Mouse (Mus musculus) brown adipose tissue, adult 24 weeks (tissue): ENCODE measurements around the gene Slco3a1. TPM values are rescaled to one million over a fixed set of nuclear protein-coding genes. Genes with fewer than 3 reads are reported as not detected.

ENCODE experiments used
- H3K27ac ChIP-seq: fragments of 200-500 bp; replicated peaks from 2 replicates; pipeline ENCODE4 v1.5.1; 2012; ENCODE audit warnings: low read depth, mild to moderate bottlenecking, low read length
- H3K4me1 ChIP-seq: fragments of 200-500 bp; 2 replicates; pipeline ENCODE4 v1.6.1; 2012; ENCODE audit warnings: low read length, mixed read lengths; ENCODE audit not compliant: control insufficient read depth, insufficient read depth, insufficient read length
- H3K4me3 ChIP-seq: fragments of 200-500 bp; 2 replicates; pipeline ENCODE4 v1.5.1; 2012; ENCODE audit warnings: low read depth, mild to moderate bottlenecking, low read length, moderate library complexity; ENCODE audit not compliant: insufficient read depth
- polyA plus RNA-seq: library from polyadenylated mRNA; stranded (reverse); fragments of >200 nt; gene quantifications from 2 replicates; pipeline ENCODE4 v1.2.4, GENCODE M21; 2012; ENCODE audit not compliant: missing spikeins, insufficient read depth, insufficient read length

Slco3a1 gene
- polyA plus RNA-seq, 1 experiment, result 2.3 TPM

- H3K4me1 ChIP-seq, result no peaks in the 10 kb centered on the region
- H3K27ac ChIP-seq, result no peak overlapping the region
- no peak overlapping the region for H3K4me3 ChIP-seq
Observed at GRCm38 (mm10) chr7:74279356-74279755, 275.2 kb downstream of the Slco3a1 start.

- no peak overlapping the region for H3K27ac ChIP-seq
- no peaks in the 10 kb centered on the region for H3K4me1 ChIP-seq
- no peak overlapping the region for H3K4me3 ChIP-seq
Observed at GRCm38 (mm10) chr7:74270089-74270394, 284.5 kb downstream of the Slco3a1 start.

GRCm38 (mm10) chr7:74269283-74270088 is 285.1 kb downstream of the Slco3a1 start:
- no peak overlapping the region for H3K27ac ChIP-seq
- H3K4me3 ChIP-seq, result no peak overlapping the region

GRCm38 (mm10) chr7:74266511-74267168 is 287.9 kb downstream of the Slco3a1 start:
- Histone ChIP-seq H3K4me3 (no peak overlapping the region), H3K27ac (no peak overlapping the region)

More at GRCm38 (mm10) chr7:74269283-74270088, 285.1 kb downstream of the Slco3a1 start:
- no peaks in the 10 kb centered on the region for H3K4me1 ChIP-seq

GRCm38 (mm10) chr7:74256291-74256690 is 298.3 kb downstream of the Slco3a1 start:
- no peaks in the 10 kb centered on the region for H3K4me1 ChIP-seq
- H3K27ac ChIP-seq, result no peak overlapping the region
- H3K4me3 ChIP-seq, result no peak overlapping the region

More at GRCm38 (mm10) chr7:74266511-74267168, 287.9 kb downstream of the Slco3a1 start:
- no peaks in the 10 kb centered on the region for H3K4me1 ChIP-seq

GRCm38 (mm10) chr7:74252066-74252465 is 302.5 kb downstream of the Slco3a1 start:
- Histone ChIP-seq H3K4me1 (no peaks in the 10 kb centered on the region), H3K4me3 (no peak overlapping the region)

GRCm38 (mm10) chr7:74241236-74241635 is 313.3 kb downstream of the Slco3a1 start:
- H3K4me1 ChIP-seq, result no peaks in the 10 kb centered on the region
- H3K4me3 ChIP-seq, result no peak overlapping the region
- H3K27ac ChIP-seq, result no peak overlapping the region

More at GRCm38 (mm10) chr7:74252066-74252465, 302.5 kb downstream of the Slco3a1 start:
- H3K27ac ChIP-seq, result no peak overlapping the region

- Histone ChIP-seq H3K27ac (no peak overlapping the region), H3K4me3 (no peak overlapping the region), H3K4me1 (no peaks in the 10 kb centered on the region)
Observed at GRCm38 (mm10) chr7:74240459-74241172, 314.0 kb downstream of the Slco3a1 start.
